ENCODE assay signal across 30 mouse cellular contexts in the genomic region with DNA sequence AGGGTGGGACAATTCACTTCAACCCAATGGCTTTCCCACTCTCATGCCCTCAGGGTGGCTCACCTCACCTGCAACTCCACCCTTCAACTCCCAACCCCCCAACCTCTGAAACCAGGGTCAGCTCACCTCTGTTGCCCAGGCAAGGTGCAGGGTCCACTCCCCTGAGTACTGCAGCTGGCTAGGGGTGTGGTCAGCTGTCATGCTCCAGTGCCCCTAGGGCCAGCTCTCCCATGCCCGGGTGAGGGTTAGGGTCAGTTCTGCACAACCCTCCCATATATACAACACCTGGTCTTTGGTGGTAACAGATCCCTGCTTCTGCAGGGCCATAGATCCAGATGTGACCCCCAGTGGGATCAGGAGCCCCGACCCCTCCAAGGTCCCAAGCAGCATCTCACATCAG. TPM values are rescaled to one million over a fixed set of nuclear protein-coding genes. Genes with fewer than 3 reads are reported as not detected.
"Had no signal": no experiment of that assay in that cellular context is flagged by ENCODE, and none has a peak within 500 bp of the region (broad histone marks: within the 10 kb centered on the region; RNA-seq: fewer than 3 reads in every experiment).

No protein-coding gene starts in this region.

RNA-seq across cellular contexts. Expression of a gene that starts 2.5 kb away (rescaled TPM):
- total RNA-seq: gastrocnemius, adult 2 months; gastrocnemius, postnatal 10 days; gastrocnemius, postnatal 25 days; gastrocnemius, postnatal 4 days; granulocyte monocyte progenitor cell, adult 5-6 weeks; heart, adult 2 months; heart, postnatal 10 days; heart, postnatal 25 days; heart, postnatal 4 days; layer of hippocampus, adult 2 months; layer of hippocampus, postnatal 10 days; layer of hippocampus, postnatal 25 days; left cerebral cortex, adult 2 months; left cerebral cortex, postnatal 14 days; left cerebral cortex, postnatal 36 days had no signal
- polyA plus RNA-seq: heart, adult 2 months; heart, embryonic 14.5 days; hindbrain, embryonic 10.5 days; hindbrain, embryonic 12.5 days; hindbrain, embryonic 16.5 days; inflammation-experienced regulatory T-cells, adult 6 months; intestine, embryonic 15.5 days; intestine, postnatal 0 days; kidney, embryonic 14.5 days; limb, embryonic 10.5 days; limb, embryonic 12.5 days; liver, embryonic 13.5 days had no signal

RNA-seq across cellular contexts. Expression of a gene that starts 7.1 kb away (rescaled TPM):
- total RNA-seq: gastrocnemius, adult 2 months; gastrocnemius, postnatal 10 days; gastrocnemius, postnatal 25 days; gastrocnemius, postnatal 4 days; granulocyte monocyte progenitor cell, adult 5-6 weeks; heart, adult 2 months; heart, postnatal 10 days; heart, postnatal 25 days; heart, postnatal 4 days; layer of hippocampus, adult 2 months; layer of hippocampus, postnatal 10 days; layer of hippocampus, postnatal 25 days; left cerebral cortex, adult 2 months; left cerebral cortex, postnatal 14 days had no signal
- polyA plus RNA-seq: heart, adult 2 months; heart, embryonic 11.5 days; heart, embryonic 14.5 days; heart, embryonic 16.5 days; hindbrain, embryonic 10.5 days; hindbrain, embryonic 12.5 days; hindbrain, embryonic 16.5 days; inflammation-experienced regulatory T-cells, adult 6 months; intestine, embryonic 15.5 days; intestine, postnatal 0 days; kidney, embryonic 14.5 days; limb, embryonic 10.5 days; limb, embryonic 12.5 days; limb, embryonic 14.5 days; liver, embryonic 11.5 days; liver, embryonic 13.5 days had no signal
